Comparison of ENCODE assay signal across 10 mouse cellular contexts in genomic region chr3:137415451-137416086, GRCm38 (mm10).
DNase-seq lines count a peak whose midpoint lies in the region; ATAC-seq and TF ChIP-seq lines count a peak whose summit lies in the region.
"Had no signal": no experiment of that assay in that cellular context is flagged by ENCODE, and none has a peak within 500 bp of the region (broad histone marks: within the 10 kb centered on the region; RNA-seq: fewer than 3 reads in every experiment).

No protein-coding gene starts in this region.

- H3K9ac ChIP-seq in neural tube, embryonic 12.5 days = no peak overlapping the region
- H3K9ac ChIP-seq in neural tube, embryonic 15.5 days (replicated peaks) = no peak overlapping the region

- H3K27me3 ChIP-seq in neural tube, embryonic 12.5 days (replicated peaks) = no peaks in the 10 kb centered on the region
- no peaks in the 10 kb centered on the region for H3K27me3 ChIP-seq in neural tube, embryonic 15.5 days (replicated peaks)
- H3K27me3 ChIP-seq: Patski had no signal

- H3K4me1 ChIP-seq in neural tube, embryonic 12.5 days = no peaks in the 10 kb centered on the region
- H3K4me1 ChIP-seq in neural tube, embryonic 15.5 days = peaks cover 5% of the 10 kb centered on the region; the same call in 1 of the 2 replicates
- no peaks in the 10 kb centered on the region; the same call in 1 of the 2 replicates for H3K4me1 ChIP-seq in embryonic fibroblast, embryonic 13.5 days (ENCODE audit: control insufficient read depth, insufficient read depth, low read length)

- WGBS in neural tube, embryonic 12.5 days = 67% methylated on average over 5 of the region's 5 CpGs
- WGBS in neural tube, embryonic 15.5 days = 57% methylated on average over 5 of the region's 5 CpGs

- H3K27ac ChIP-seq in neural tube, embryonic 12.5 days = no peak overlapping the region
- no peak overlapping the region for H3K27ac ChIP-seq in neural tube, embryonic 15.5 days (replicated peaks)
- H3K27ac ChIP-seq in embryonic fibroblast, embryonic 13.5 days (ENCODE audit: insufficient read depth, low read length) = peak overlapping the region; percentile 54

- no peak overlapping the region for H3K4me3 ChIP-seq in neural tube, embryonic 12.5 days
- H3K4me3 ChIP-seq in neural tube, embryonic 15.5 days (replicated peaks) = no peak overlapping the region
- no peak overlapping the region for H3K4me3 ChIP-seq in embryonic fibroblast, embryonic 13.5 days (ENCODE audit: insufficient read depth, low read length)

- no peaks in the 10 kb centered on the region for H3K36me3 ChIP-seq in neural tube, embryonic 12.5 days
- H3K36me3 ChIP-seq in neural tube, embryonic 15.5 days = no peaks in the 10 kb centered on the region

- 0 out of 2 replicates have a peak, but pooled peaks have one; percentile 21 for ATAC-seq in neural tube, embryonic 12.5 days (ENCODE audit: low FRiP score, low read depth)
- no peak; the same call in 1 of the 2 replicates for ATAC-seq in neural tube, embryonic 15.5 days (ENCODE audit: low FRiP score)
- ATAC-seq: Patski had no signal

- TF ChIP-seq POLR2A in embryonic fibroblast, embryonic 13.5 days (IDR thresholded peaks at IDR 0.05; ENCODE audit: low read depth, low read length) = no peak

- peak; percentile 33 to 54 for DNase-seq in layer of hippocampus, postnatal 25 days (ENCODE audit: extremely low spot score in 1 of 2, low spot score in 1 of 2)
- peak; percentile 88 for DNase-seq in telencephalon, adult 2 months (ENCODE audit: low read depth, low spot score)
- no peak for DNase-seq in kidney, postnatal 25 days
- DNase-seq in adrenal gland, postnatal 4 days (ENCODE audit: low spot score in 2 of 2) = no peak
- DNase-seq: embryo, embryonic 11 days; lung, adult 2 months had no signal

- TF ChIP-seq CTCF in embryonic fibroblast, embryonic 13.5 days (IDR thresholded peaks at IDR 0.05; ENCODE audit: borderline replicate concordance, insufficient read depth, low read length) = no peak

- no peaks in the 10 kb centered on the region for H3K9me3 ChIP-seq in neural tube, embryonic 12.5 days
- no peaks in the 10 kb centered on the region for H3K9me3 ChIP-seq in neural tube, embryonic 15.5 days (replicated peaks)

- no peak overlapping the region for H3K4me2 ChIP-seq in neural tube, embryonic 12.5 days (replicated peaks)
- H3K4me2 ChIP-seq in neural tube, embryonic 15.5 days = no peak overlapping the region

Comparison
In these comparisons a context has a peak if more than half of its experiments do, and no peak if none do; other contexts are left out.
1. DNase-seq: peak in layer of hippocampus, postnatal 25 days (2 of 2) and telencephalon, adult 2 months (single experiment); none in kidney, postnatal 25 days (0 of 2) and adrenal gland, postnatal 4 days (0 of 2).